Mouse (Mus musculus): ENCODE results near the gene Pam. TPM values are rescaled to one million over a fixed set of nuclear protein-coding genes. Genes with fewer than 3 reads are reported as not detected.

Pam gene
- polyA plus RNA-seq, 1 experiment from 2014 or later: 8.9 TPM

DNA sequence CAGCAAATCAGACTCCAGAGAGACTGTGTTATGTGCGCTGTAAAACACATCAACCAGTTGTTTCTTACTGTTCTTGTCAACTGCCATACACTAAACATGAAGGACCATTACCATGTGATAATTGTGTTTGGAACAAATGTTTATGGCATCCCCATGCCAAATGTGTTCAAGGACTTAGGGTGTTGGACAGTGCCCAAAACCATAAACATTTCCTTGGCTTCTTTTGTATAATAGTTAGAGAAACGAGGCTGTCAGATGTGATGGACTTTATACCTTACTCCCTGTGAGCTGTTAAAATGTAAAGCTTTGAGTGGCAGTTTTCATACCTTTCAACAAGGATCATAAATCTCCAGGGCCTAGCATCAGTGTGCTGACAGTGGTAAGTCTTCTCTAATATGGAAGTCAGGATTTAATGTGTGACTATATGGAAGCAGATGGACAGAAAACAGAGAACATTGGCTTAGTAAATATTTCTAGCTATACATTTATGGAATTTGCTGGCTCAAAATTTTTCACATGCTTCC is 169.4 kb downstream of the Pam start:
- H3K4me3 ChIP-seq (ENCODE audit: low read depth, low read length): no peak overlapping the region
- no peak for ATAC-seq (ENCODE audit: low read depth)
- H3K27ac ChIP-seq (ENCODE audit: low read length): no peak overlapping the region
- no peaks in the 10 kb centered on the region for H3K9me3 ChIP-seq (replicated peaks; ENCODE audit: control insufficient read depth, low read length)
- H3K9ac ChIP-seq (ENCODE audit: low read depth, low read length): no peak overlapping the region
- 63% methylated on average over 2 of the region's 2 CpGs for WGBS (ENCODE audit: insufficient replicate concordance)
- H3K36me3 ChIP-seq (ENCODE audit: control insufficient read depth, insufficient read depth): no peaks in the 10 kb centered on the region
- H3K4me2 ChIP-seq (ENCODE audit: low read depth, low read length): no peak overlapping the region
- no peaks in the 10 kb centered on the region for H3K27me3 ChIP-seq (ENCODE audit: control insufficient read depth, insufficient read depth, low read depth, low read length)
- H3K4me1 ChIP-seq (ENCODE audit: control insufficient read depth, low read depth, low read length): no peaks in the 10 kb centered on the region

- no peak overlapping the region for H3K4me2 ChIP-seq (ENCODE audit: low read depth, low read length)
- H3K4me1 ChIP-seq (ENCODE audit: control insufficient read depth, low read depth, low read length): no peaks in the 10 kb centered on the region
- WGBS (ENCODE audit: insufficient replicate concordance): 65% methylated on average over 6 of the region's 6 CpGs
- no peaks in the 10 kb centered on the region for H3K36me3 ChIP-seq (ENCODE audit: control insufficient read depth, insufficient read depth)
- no peaks in the 10 kb centered on the region for H3K9me3 ChIP-seq (replicated peaks; ENCODE audit: control insufficient read depth, low read length)
- H3K27me3 ChIP-seq (ENCODE audit: control insufficient read depth, insufficient read depth, low read depth, low read length): no peaks in the 10 kb centered on the region
- H3K9ac ChIP-seq (ENCODE audit: low read depth, low read length): no peak overlapping the region
- H3K27ac ChIP-seq (ENCODE audit: low read length): no peak overlapping the region
- H3K4me3 ChIP-seq (ENCODE audit: low read depth, low read length): no peak overlapping the region
- ATAC-seq (ENCODE audit: low read depth): no peak
Measured at GRCm38 (mm10) chr1:97922395-97922794, 173.1 kb downstream of the Pam start.

- ATAC-seq (ENCODE audit: low read depth): 0 out of 2 replicates have a peak, but pooled peaks have one; percentile 24
- no peaks in the 10 kb centered on the region for H3K4me1 ChIP-seq (ENCODE audit: control insufficient read depth, low read depth, low read length)
- WGBS (ENCODE audit: insufficient replicate concordance): 50% methylated on average over 1 of the region's 1 CpGs
- no peaks in the 10 kb centered on the region for H3K36me3 ChIP-seq (ENCODE audit: control insufficient read depth, insufficient read depth)
- no peak overlapping the region for H3K27ac ChIP-seq (ENCODE audit: low read length)
- H3K9me3 ChIP-seq (replicated peaks; ENCODE audit: control insufficient read depth, low read length): no peaks in the 10 kb centered on the region
- H3K27me3 ChIP-seq (ENCODE audit: control insufficient read depth, insufficient read depth, low read depth, low read length): no peaks in the 10 kb centered on the region
- no peak overlapping the region for H3K4me3 ChIP-seq (ENCODE audit: low read depth, low read length)
- H3K9ac ChIP-seq (ENCODE audit: low read depth, low read length): no peak overlapping the region
- no peak overlapping the region for H3K4me2 ChIP-seq (ENCODE audit: low read depth, low read length)
Measured at GRCm38 (mm10) chr1:97921886-97922285, 173.6 kb downstream of the Pam start.

DNA sequence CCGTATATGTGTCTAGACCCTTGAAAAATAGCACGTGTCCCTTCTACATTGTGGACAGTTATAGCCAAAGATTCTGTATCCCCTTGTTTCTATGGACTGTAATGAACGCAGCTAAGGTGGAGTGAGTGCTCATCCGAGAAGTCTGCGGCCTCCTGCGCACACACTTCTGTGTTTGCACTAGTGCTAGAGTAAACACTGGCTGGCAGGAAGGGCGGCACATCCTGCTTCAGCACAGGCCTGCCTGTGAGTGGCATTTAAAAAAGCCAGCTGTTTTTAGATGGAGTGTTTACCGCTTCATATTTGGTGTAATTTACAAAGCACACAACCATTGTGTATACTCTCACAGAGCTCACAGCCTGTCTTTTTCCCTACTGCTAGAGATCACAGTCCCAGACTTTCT is 177.0 kb downstream of the Pam start:
- no peaks in the 10 kb centered on the region for H3K27me3 ChIP-seq (ENCODE audit: control insufficient read depth, insufficient read depth, low read depth, low read length)
- ATAC-seq (ENCODE audit: low read depth): peak; percentile 48; the same call in 1 of the 2 replicates
- no peak overlapping the region for H3K4me3 ChIP-seq (ENCODE audit: low read depth, low read length)
- H3K9me3 ChIP-seq (replicated peaks; ENCODE audit: control insufficient read depth, low read length): no peaks in the 10 kb centered on the region
- no peak overlapping the region for H3K27ac ChIP-seq (ENCODE audit: low read length)
- no peak overlapping the region for H3K9ac ChIP-seq (ENCODE audit: low read depth, low read length)
- H3K4me1 ChIP-seq (ENCODE audit: control insufficient read depth, low read depth, low read length): no peaks in the 10 kb centered on the region
- 47% methylated on average over 8 of the region's 8 CpGs for WGBS (ENCODE audit: insufficient replicate concordance)
- H3K36me3 ChIP-seq (ENCODE audit: control insufficient read depth, insufficient read depth): no peaks in the 10 kb centered on the region
- H3K4me2 ChIP-seq (ENCODE audit: low read depth, low read length): no peak overlapping the region

DNA sequence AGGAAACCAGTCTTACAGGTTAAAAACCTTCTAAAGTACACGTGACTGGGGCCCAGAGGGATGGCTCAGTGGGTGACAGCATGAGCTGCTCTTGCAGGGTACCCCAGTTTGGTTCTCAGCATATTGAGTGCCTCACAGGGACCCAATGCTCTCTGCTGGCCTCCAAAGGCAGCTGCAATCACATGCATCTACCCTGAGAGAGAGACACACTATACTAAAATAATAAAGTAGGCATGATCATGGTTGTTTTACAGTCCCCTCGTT is 178.5 kb downstream of the Pam start:
- no peaks in the 10 kb centered on the region for H3K4me1 ChIP-seq (ENCODE audit: control insufficient read depth, low read depth, low read length)
- 56% methylated on average over 2 of the region's 2 CpGs for WGBS (ENCODE audit: insufficient replicate concordance)
- no peak overlapping the region for H3K4me2 ChIP-seq (ENCODE audit: low read depth, low read length)
- no peak for ATAC-seq (ENCODE audit: low read depth)
- no peak overlapping the region for H3K9ac ChIP-seq (ENCODE audit: low read depth, low read length)
- H3K27me3 ChIP-seq (ENCODE audit: control insufficient read depth, insufficient read depth, low read depth, low read length): no peaks in the 10 kb centered on the region
- no peak overlapping the region for H3K4me3 ChIP-seq (ENCODE audit: low read depth, low read length)
- H3K36me3 ChIP-seq (ENCODE audit: control insufficient read depth, insufficient read depth): no peaks in the 10 kb centered on the region
- H3K27ac ChIP-seq (ENCODE audit: low read length): no peak overlapping the region
- H3K9me3 ChIP-seq (replicated peaks; ENCODE audit: control insufficient read depth, low read length): no peaks in the 10 kb centered on the region

- ATAC-seq (ENCODE audit: low read depth): no peak
Measured at GRCm38 (mm10) chr1:97916218-97916970, 179.1 kb downstream of the Pam start.

DNA sequence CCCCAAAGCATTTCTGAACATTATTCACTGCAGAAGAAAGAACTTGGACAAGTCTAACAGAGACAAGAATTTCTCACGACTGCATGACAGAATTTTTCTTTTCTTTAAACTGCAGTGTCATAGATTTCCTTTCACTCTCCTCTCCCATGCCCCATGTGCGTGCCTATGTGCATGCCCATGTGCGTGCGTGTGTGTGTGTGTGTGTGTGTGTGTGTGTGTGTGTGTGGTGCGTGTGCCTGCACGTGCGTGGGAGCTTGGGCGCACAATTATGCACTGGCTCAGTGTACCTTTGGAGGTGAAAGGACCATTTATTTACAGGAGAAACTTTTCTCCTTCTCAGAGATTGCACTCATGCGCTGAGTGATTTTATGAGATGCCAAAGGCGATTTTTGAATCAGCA is 179.7 kb downstream of the Pam start:
- no peak for ATAC-seq (ENCODE audit: low read depth)
- Histone ChIP-seq H3K9ac (ENCODE audit: low read depth, low read length) (no peak overlapping the region), H3K36me3 (ENCODE audit: control insufficient read depth, insufficient read depth) (no peaks in the 10 kb centered on the region), H3K4me2 (ENCODE audit: low read depth, low read length) (no peak overlapping the region), H3K27ac (ENCODE audit: low read length) (no peak overlapping the region), H3K27me3 (ENCODE audit: control insufficient read depth, insufficient read depth, low read depth, low read length) (no peaks in the 10 kb centered on the region), H3K4me1 (ENCODE audit: control insufficient read depth, low read depth, low read length) (no peaks in the 10 kb centered on the region), H3K9me3 (replicated peaks; ENCODE audit: control insufficient read depth, low read length) (no peaks in the 10 kb centered on the region), H3K4me3 (ENCODE audit: low read depth, low read length) (no peak overlapping the region)
- WGBS (ENCODE audit: insufficient replicate concordance): 60% methylated on average over 10 of the region's 10 CpGs

More at GRCm38 (mm10) chr1:97916218-97916970, 179.1 kb downstream of the Pam start:
- H3K27me3 ChIP-seq (ENCODE audit: control insufficient read depth, insufficient read depth, low read depth, low read length): no peaks in the 10 kb centered on the region
- no peaks in the 10 kb centered on the region for H3K4me1 ChIP-seq (ENCODE audit: control insufficient read depth, low read depth, low read length)
- no peak overlapping the region for H3K9ac ChIP-seq (ENCODE audit: low read depth, low read length)
- H3K27ac ChIP-seq (ENCODE audit: low read length): no peak overlapping the region
- WGBS (ENCODE audit: insufficient replicate concordance): 74% methylated on average over 12 of the region's 12 CpGs
- no peak overlapping the region for H3K4me3 ChIP-seq (ENCODE audit: low read depth, low read length)
- H3K4me2 ChIP-seq (ENCODE audit: low read depth, low read length): no peak overlapping the region
- H3K9me3 ChIP-seq (replicated peaks; ENCODE audit: control insufficient read depth, low read length): no peaks in the 10 kb centered on the region
- H3K36me3 ChIP-seq (ENCODE audit: control insufficient read depth, insufficient read depth): no peaks in the 10 kb centered on the region

GRCm38 (mm10) chr1:97910874-97911273 is 184.6 kb downstream of the Pam start:
- 68% methylated on average over 10 of the region's 10 CpGs for WGBS (ENCODE audit: insufficient replicate concordance)

GRCm38 (mm10) chr1:97909561-97909960 is 185.9 kb downstream of the Pam start:
- no peak overlapping the region for H3K4me2 ChIP-seq (ENCODE audit: low read depth, low read length)
- no peaks in the 10 kb centered on the region for H3K36me3 ChIP-seq (ENCODE audit: control insufficient read depth, insufficient read depth)
- no peaks in the 10 kb centered on the region for H3K27me3 ChIP-seq (ENCODE audit: control insufficient read depth, insufficient read depth, low read depth, low read length)
- no peak for ATAC-seq (ENCODE audit: low read depth)
- H3K27ac ChIP-seq (ENCODE audit: low read length): no peak overlapping the region
- H3K4me3 ChIP-seq (ENCODE audit: low read depth, low read length): no peak overlapping the region
- no peaks in the 10 kb centered on the region for H3K9me3 ChIP-seq (replicated peaks; ENCODE audit: control insufficient read depth, low read length)
- 56% methylated on average over 5 of the region's 5 CpGs for WGBS (ENCODE audit: insufficient replicate concordance)
- no peaks in the 10 kb centered on the region for H3K4me1 ChIP-seq (ENCODE audit: control insufficient read depth, low read depth, low read length)
- no peak overlapping the region for H3K9ac ChIP-seq (ENCODE audit: low read depth, low read length)

More at GRCm38 (mm10) chr1:97910874-97911273, 184.6 kb downstream of the Pam start:
- Histone ChIP-seq H3K27me3 (ENCODE audit: control insufficient read depth, insufficient read depth, low read depth, low read length) (no peaks in the 10 kb centered on the region), H3K4me1 (ENCODE audit: control insufficient read depth, low read depth, low read length) (no peaks in the 10 kb centered on the region), H3K27ac (ENCODE audit: low read length) (no peak overlapping the region), H3K4me2 (ENCODE audit: low read depth, low read length) (no peak overlapping the region), H3K9me3 (replicated peaks; ENCODE audit: control insufficient read depth, low read length) (no peaks in the 10 kb centered on the region), H3K4me3 (ENCODE audit: low read depth, low read length) (no peak overlapping the region), H3K9ac (ENCODE audit: low read depth, low read length) (no peak overlapping the region), H3K36me3 (ENCODE audit: control insufficient read depth, insufficient read depth) (no peaks in the 10 kb centered on the region)
- no peak for ATAC-seq (ENCODE audit: low read depth)

Measured in liver, embryonic 16.5 days (tissue).